Mouse (Mus musculus) ES-E14 (cell line): Measurements from ENCODE around the gene Asb8.

Experiments
- CHD2 ChIP-seq: IDR thresholded peaks from 2 replicates; pipeline ENCODE4 v1.6.1; 2014; ENCODE audit warnings: mild to moderate bottlenecking, low read depth, low read length, inconsistent platforms
- HCFC1 ChIP-seq: IDR thresholded peaks from 2 replicates; pipeline ENCODE4 v1.6.1; 2012; ENCODE audit warnings: low read length, inconsistent platforms, borderline replicate concordance; ENCODE audit not compliant: insufficient read depth
- MAFK ChIP-seq: IDR thresholded peaks from 2 replicates; pipeline ENCODE4 v1.6.1; 2014; ENCODE audit warnings: mild to moderate bottlenecking, low read depth, low read length, inconsistent platforms; ENCODE audit not compliant: insufficient read depth
- ZC3H11A ChIP-seq: IDR thresholded peaks from 2 replicates; pipeline ENCODE4 v1.6.1; 2012; ENCODE audit warnings: low read depth, mild to moderate bottlenecking, inconsistent platforms, low read length, borderline replicate concordance
- ZNF384 ChIP-seq: IDR thresholded peaks from 2 replicates; pipeline ENCODE4 v1.6.1; 2012; ENCODE audit warnings: low read depth, low read length, inconsistent platforms

GRCm38 (mm10) chr15:98139763-98140162, 25.7 kb downstream of the Asb8 start:
- TF ChIP-seq CHD2 (no peak), HCFC1 (no peak), ZC3H11A (no peak), MAFK (no peak), ZNF384 (no peak)
